ENCODE assay signal across 8 mouse cellular contexts in genomic region chr1:161507623-161508047, GRCm38 (mm10). TPM values are rescaled to one million over a fixed set of nuclear protein-coding genes. Genes with fewer than 3 reads are reported as not detected.
DNase-seq lines count a peak whose midpoint lies in the region; ATAC-seq and TF ChIP-seq lines count a peak whose summit lies in the region.

No protein-coding gene starts in this region.

- no peaks in the 10 kb centered on the region for H3K36me3 ChIP-seq in midbrain, postnatal 0 days (ENCODE audit: insufficient read depth, low read length)
- no peaks in the 10 kb centered on the region for H3K36me3 ChIP-seq in midbrain, embryonic 10.5 days
- H3K36me3 ChIP-seq in heart, postnatal 0 days (replicated peaks; ENCODE audit: control insufficient read depth, insufficient read depth, low read length) = no peaks in the 10 kb centered on the region
- H3K36me3 ChIP-seq in midbrain, embryonic 15.5 days (replicated peaks) = no peaks in the 10 kb centered on the region

- ATAC-seq in midbrain, postnatal 0 days (ENCODE audit: low FRiP score) = no peak
- peak; percentile 30 for ATAC-seq in heart, postnatal 0 days (ENCODE audit: insufficient read depth, low read depth)
- ATAC-seq in midbrain, embryonic 15.5 days (replicated peaks) = no peak

- H3K4me1 ChIP-seq in midbrain, postnatal 0 days (ENCODE audit: insufficient read depth, low read length) = no peaks in the 10 kb centered on the region
- no peaks in the 10 kb centered on the region for H3K4me1 ChIP-seq in midbrain, embryonic 10.5 days
- peaks cover 13% of the 10 kb centered on the region for H3K4me1 ChIP-seq in heart, postnatal 0 days (ENCODE audit: control insufficient read depth, insufficient read depth)
- H3K4me1 ChIP-seq in midbrain, embryonic 15.5 days = no peaks in the 10 kb centered on the region

- H3K27ac ChIP-seq in midbrain, postnatal 0 days (ENCODE audit: low read depth, low read length) = no peak overlapping the region
- no peak overlapping the region for H3K27ac ChIP-seq in midbrain, embryonic 10.5 days (replicated peaks)
- peak overlapping the region; percentile 61 for H3K27ac ChIP-seq in heart, postnatal 0 days (ENCODE audit: low read depth)
- H3K27ac ChIP-seq in midbrain, embryonic 15.5 days = no peak overlapping the region

- DNase-seq in midbrain, postnatal 0 days (ENCODE audit: low spot score) = peak; percentile 28
- DNase-seq in midbrain, embryonic 10.5 days (ENCODE audit: low spot score) = no peak
- DNase-seq in cerebellum, adult 18-20 months = peak; percentile 33 to 43
- peak; percentile 68 for DNase-seq in heart, postnatal 0 days (ENCODE audit: low spot score)
- DNase-seq in lung, postnatal 14 days = peak; percentile 52
- no peak for DNase-seq in frontal cortex, postnatal 10 days (ENCODE audit: low spot score in 2 of 2)
- no peak for DNase-seq in right cerebral cortex, postnatal 10 days (ENCODE audit: low spot score in 2 of 2)

- no peaks in the 10 kb centered on the region for H3K9me3 ChIP-seq in midbrain, postnatal 0 days (ENCODE audit: low read length)
- no peaks in the 10 kb centered on the region for H3K9me3 ChIP-seq in midbrain, embryonic 10.5 days (replicated peaks)
- H3K9me3 ChIP-seq in heart, postnatal 0 days (replicated peaks; ENCODE audit: control insufficient read depth, low read length) = no peaks in the 10 kb centered on the region
- H3K9me3 ChIP-seq in midbrain, embryonic 15.5 days = no peaks in the 10 kb centered on the region

- no peaks in the 10 kb centered on the region for H3K27me3 ChIP-seq in midbrain, postnatal 0 days (ENCODE audit: insufficient read depth, low read length)
- H3K27me3 ChIP-seq in midbrain, embryonic 10.5 days (ENCODE audit: low read depth, poor library complexity, severe bottlenecking) = no peaks in the 10 kb centered on the region
- H3K27me3 ChIP-seq in heart, postnatal 0 days (ENCODE audit: control insufficient read depth, insufficient read depth, low read length) = no peaks in the 10 kb centered on the region
- H3K27me3 ChIP-seq in midbrain, embryonic 15.5 days (replicated peaks) = no peaks in the 10 kb centered on the region

- 64% methylated on average over 3 of the region's 3 CpGs for WGBS in midbrain, postnatal 0 days
- 81% methylated on average over 3 of the region's 3 CpGs for WGBS in midbrain, embryonic 10.5 days
- 21% methylated on average over 3 of the region's 3 CpGs for WGBS in heart, postnatal 0 days
- 71% methylated on average over 3 of the region's 3 CpGs for WGBS in midbrain, embryonic 15.5 days

- no peak overlapping the region for H3K4me3 ChIP-seq in midbrain, postnatal 0 days (ENCODE audit: low read depth, low read length)
- no peak overlapping the region for H3K4me3 ChIP-seq in midbrain, embryonic 10.5 days
- no peak overlapping the region for H3K4me3 ChIP-seq in heart, postnatal 0 days (ENCODE audit: low read depth, low read length)
- no peak overlapping the region for H3K4me3 ChIP-seq in midbrain, embryonic 15.5 days

- TF ChIP-seq CTCF in midbrain, postnatal 0 days (IDR thresholded peaks at IDR 0.05) = no peak
- no peak for TF ChIP-seq CTCF in heart, postnatal 0 days (IDR thresholded peaks at IDR 0.05; ENCODE audit: low read depth)

- TF ChIP-seq EP300 in heart, postnatal 0 days (IDR thresholded peaks at IDR 0.05; ENCODE audit: low read depth) = no peak; the same call in 1 of the 2 replicates

- H3K4me2 ChIP-seq in midbrain, postnatal 0 days (ENCODE audit: low read depth, low read length, poor library complexity, severe bottlenecking) = no peak overlapping the region
- no peak overlapping the region for H3K4me2 ChIP-seq in heart, postnatal 0 days (ENCODE audit: low read depth, low read length)
- no peak overlapping the region for H3K4me2 ChIP-seq in midbrain, embryonic 15.5 days

- H3K9ac ChIP-seq in midbrain, postnatal 0 days (replicated peaks; ENCODE audit: low read length, poor library complexity, severe bottlenecking) = no peak overlapping the region
- no peak overlapping the region for H3K9ac ChIP-seq in heart, postnatal 0 days (replicated peaks; ENCODE audit: low read depth, low read length)
- no peak overlapping the region for H3K9ac ChIP-seq in midbrain, embryonic 15.5 days

RNA-seq across cellular contexts. Expression of gene Tnfsf18, which starts 13.2 kb away (rescaled TPM):
- 0.14 TPM in 1 of 2 replicates, not detected in the other for total RNA-seq in midbrain, postnatal 0 days (2014; rRNA removed)
- polyA plus RNA-seq in midbrain, postnatal 0 days (2015; fragmentation: Nextera tagmentation; extraction: Ambion mirVana) = not detected in 2 replicates
- polyA plus RNA-seq in midbrain, embryonic 10.5 days (2016; fragmentation: Nextera tagmentation; extraction: Ambion mirVana) = not detected in 2 replicates
- not detected in 2 replicates for total RNA-seq in heart, postnatal 0 days (2014; rRNA removed; ENCODE audit: low replicate concordance)
- not detected in 2 replicates for polyA plus RNA-seq in heart, postnatal 0 days (2015; fragmentation: Nextera tagmentation; extraction: Ambion mirVana)
- 0.10 TPM in 1 of 2 replicates, not detected in the other for polyA plus RNA-seq in midbrain, embryonic 15.5 days (2015; fragmentation: Nextera tagmentation; extraction: Ambion mirVana)

Comparison
In these comparisons a context has a peak if more than half of its experiments do, and no peak if none do; other contexts are left out.
1. DNase-seq: peak in midbrain, postnatal 0 days (single experiment), cerebellum, adult 18-20 months (2 of 2), heart, postnatal 0 days (single experiment) and lung, postnatal 14 days (single experiment); none in midbrain, embryonic 10.5 days (single experiment), frontal cortex, postnatal 10 days (0 of 2) and right cerebral cortex, postnatal 10 days (0 of 2).